Mouse (Mus musculus) erythroblast, embryonic 14.5 days (primary cell): ENCODE measurements around the gene 1700001O22Rik.

Experiments used
- GATA1 ChIP-seq: IDR thresholded peaks from 2 replicates; pipeline ENCODE4 v1.6.1; 2012; ENCODE audit warnings: low read length, inconsistent platforms, mixed read lengths
- TAL1 ChIP-seq: IDR thresholded peaks from 3 replicates; pipeline ENCODE4 v1.6.1; 2012; ENCODE audit warnings: low read length, inconsistent platforms, mixed read lengths

GRCm38 (mm10) chr2:30771368-30771805 lies 32.1 kb downstream of the 1700001O22Rik start:
- TF ChIP-seq TAL1 (no peak), GATA1 (no peak)
